18 mouse cellular contexts compared by ENCODE assay signal in genomic region chr1:151892008-151892407, GRCm38 (mm10).
DNase-seq lines count a peak whose midpoint lies in the region; ATAC-seq and TF ChIP-seq lines count a peak whose summit lies in the region.
"Had no signal": no experiment of that assay in that cellular context is flagged by ENCODE, and none has a peak within 500 bp of the region (broad histone marks: within the 10 kb centered on the region; RNA-seq: fewer than 3 reads in every experiment).

No protein-coding gene starts in this region.

- H3K9ac ChIP-seq in intestine, embryonic 14.5 days (ENCODE audit: low read length): no peak overlapping the region
- no peak overlapping the region for H3K9ac ChIP-seq in intestine, embryonic 15.5 days
- H3K9ac ChIP-seq in limb, embryonic 12.5 days (replicated peaks): no peak overlapping the region
- no peak overlapping the region for H3K9ac ChIP-seq in lung, postnatal 0 days (replicated peaks; ENCODE audit: low read depth)
- no peak overlapping the region for H3K9ac ChIP-seq in stomach, postnatal 0 days (ENCODE audit: low read length)
- H3K9ac ChIP-seq: forebrain, embryonic 12.5 days; heart, embryonic 12.5 days; hindbrain, embryonic 15.5 days had no signal

- no peaks in the 10 kb centered on the region for H3K9me3 ChIP-seq in intestine, embryonic 14.5 days (ENCODE audit: control insufficient read depth, low read length)
- H3K9me3 ChIP-seq in intestine, embryonic 15.5 days: no peaks in the 10 kb centered on the region
- H3K9me3 ChIP-seq in limb, embryonic 12.5 days: no peaks in the 10 kb centered on the region
- H3K9me3 ChIP-seq in limb, embryonic 10.5 days (replicated peaks): no peaks in the 10 kb centered on the region
- no peaks in the 10 kb centered on the region for H3K9me3 ChIP-seq in lung, postnatal 0 days (ENCODE audit: low read length)
- H3K9me3 ChIP-seq in stomach, postnatal 0 days (ENCODE audit: control insufficient read depth, low read length): no peaks in the 10 kb centered on the region
- H3K9me3 ChIP-seq: forebrain, embryonic 12.5 days; heart, embryonic 12.5 days; hindbrain, embryonic 15.5 days had no signal

- 0 out of 2 replicates have a peak, but pooled peaks have one; percentile 13 for TF ChIP-seq CTCF in lung, postnatal 0 days (IDR thresholded peaks at IDR 0.05)
- TF ChIP-seq CTCF in stomach, postnatal 0 days (IDR thresholded peaks at IDR 0.05; ENCODE audit: low read depth): 0 out of 2 replicates have a peak, but pooled peaks have one; percentile 23

- 0 out of 2 replicates have a peak, but pooled peaks cover 4% of the 10 kb centered on the region for H3K36me3 ChIP-seq in intestine, embryonic 14.5 days (ENCODE audit: control insufficient read depth, insufficient read depth, low read length)
- H3K36me3 ChIP-seq in intestine, embryonic 15.5 days: no peaks in the 10 kb centered on the region
- no peaks in the 10 kb centered on the region for H3K36me3 ChIP-seq in limb, embryonic 12.5 days
- no peaks in the 10 kb centered on the region for H3K36me3 ChIP-seq in limb, embryonic 10.5 days
- H3K36me3 ChIP-seq in lung, postnatal 0 days (ENCODE audit: insufficient read depth, low read length): no peaks in the 10 kb centered on the region
- no peaks in the 10 kb centered on the region for H3K36me3 ChIP-seq in stomach, postnatal 0 days (ENCODE audit: control insufficient read depth, insufficient read depth, low read length)
- H3K36me3 ChIP-seq: G1E; hindbrain, embryonic 15.5 days had no signal

- 79% methylated on average over 5 of the region's 5 CpGs for WGBS in intestine, embryonic 14.5 days
- WGBS in intestine, embryonic 15.5 days: 72% methylated on average over 5 of the region's 5 CpGs
- whole genome bisulfite sequencing in limb, embryonic 12.5 days: 89% methylated on average over 5 of the region's 5 CpGs
- 91% methylated on average over 5 of the region's 5 CpGs for WGBS in limb, embryonic 10.5 days
- WGBS in lung, postnatal 0 days: 65% methylated on average over 5 of the region's 5 CpGs
- 79% methylated on average over 5 of the region's 5 CpGs for WGBS in stomach, postnatal 0 days

- no peak for ATAC-seq in intestine, embryonic 14.5 days (replicated peaks; ENCODE audit: low FRiP score, low TSS enrichment, low read depth)
- no peak for ATAC-seq in intestine, embryonic 15.5 days
- ATAC-seq in limb, embryonic 12.5 days (ENCODE audit: insufficient number of reproducible peaks, insufficient read depth, low FRiP score, low TSS enrichment, low read depth): no peak
- ATAC-seq in lung, postnatal 0 days: no peak
- no peak for ATAC-seq in stomach, postnatal 0 days (ENCODE audit: low FRiP score, low TSS enrichment)
- ATAC-seq: forebrain, embryonic 16.5 days had no signal

- no peak overlapping the region for H3K4me3 ChIP-seq in intestine, embryonic 14.5 days (ENCODE audit: low read depth, low read length)
- no peak overlapping the region for H3K4me3 ChIP-seq in intestine, embryonic 15.5 days (replicated peaks)
- no peak overlapping the region for H3K4me3 ChIP-seq in limb, embryonic 12.5 days (replicated peaks)
- no peak overlapping the region for H3K4me3 ChIP-seq in limb, embryonic 10.5 days
- H3K4me3 ChIP-seq in lung, postnatal 0 days (ENCODE audit: low read depth, low read length): no peak overlapping the region
- H3K4me3 ChIP-seq in stomach, postnatal 0 days (ENCODE audit: low read depth, low read length): no peak overlapping the region
- H3K4me3 ChIP-seq: forebrain, embryonic 12.5 days; heart, embryonic 12.5 days; hindbrain, embryonic 15.5 days had no signal

- H3K27me3 ChIP-seq in intestine, embryonic 14.5 days (replicated peaks; ENCODE audit: control insufficient read depth, insufficient read depth, low read length): no peaks in the 10 kb centered on the region
- H3K27me3 ChIP-seq in intestine, embryonic 15.5 days (replicated peaks): no peaks in the 10 kb centered on the region
- no peaks in the 10 kb centered on the region for H3K27me3 ChIP-seq in limb, embryonic 12.5 days
- no peaks in the 10 kb centered on the region for H3K27me3 ChIP-seq in limb, embryonic 10.5 days (ENCODE audit: low read depth, poor library complexity, severe bottlenecking)
- H3K27me3 ChIP-seq in lung, postnatal 0 days (replicated peaks; ENCODE audit: insufficient read depth, low read length): no peaks in the 10 kb centered on the region
- H3K27me3 ChIP-seq in stomach, postnatal 0 days (ENCODE audit: control insufficient read depth, insufficient read depth, low read length): no peaks in the 10 kb centered on the region
- H3K27me3 ChIP-seq: heart, embryonic 12.5 days; hindbrain, embryonic 15.5 days had no signal

- peak overlapping the region; percentile 60; the same call in 1 of the 2 replicates for H3K27ac ChIP-seq in intestine, embryonic 14.5 days (ENCODE audit: low read depth)
- no peak overlapping the region for H3K27ac ChIP-seq in intestine, embryonic 15.5 days
- H3K27ac ChIP-seq in limb, embryonic 12.5 days: 0 out of 2 replicates have a peak overlapping the region, but pooled peaks have one; percentile 94
- H3K27ac ChIP-seq in limb, embryonic 10.5 days: no peak overlapping the region
- H3K27ac ChIP-seq in lung, postnatal 0 days (ENCODE audit: low read length): 0 out of 2 replicates have a peak overlapping the region, but pooled peaks have one; percentile 38
- no peak overlapping the region; the same call in 1 of the 2 replicates for H3K27ac ChIP-seq in stomach, postnatal 0 days (replicated peaks)
- H3K27ac ChIP-seq: forebrain, embryonic 12.5 days; hindbrain, embryonic 15.5 days had no signal

- H3K4me1 ChIP-seq in intestine, embryonic 14.5 days (replicated peaks; ENCODE audit: control insufficient read depth, insufficient read depth, low read length): peaks cover 28% of the 10 kb centered on the region
- peaks cover 22% of the 10 kb centered on the region; the same call in 1 of the 2 replicates for H3K4me1 ChIP-seq in intestine, embryonic 15.5 days (replicated peaks)
- H3K4me1 ChIP-seq in limb, embryonic 12.5 days (replicated peaks): peaks cover 28% of the 10 kb centered on the region
- peaks cover 3% of the 10 kb centered on the region; the same call in 1 of the 2 replicates for H3K4me1 ChIP-seq in limb, embryonic 10.5 days
- peaks cover 10% of the 10 kb centered on the region; the same call in 1 of the 2 replicates for H3K4me1 ChIP-seq in lung, postnatal 0 days (ENCODE audit: insufficient read depth, low read depth, low read length)
- H3K4me1 ChIP-seq in stomach, postnatal 0 days (replicated peaks; ENCODE audit: control insufficient read depth, insufficient read depth): peaks cover 3% of the 10 kb centered on the region; the same call in 1 of the 2 replicates

- DNase-seq in intestine, embryonic 14.5 days (ENCODE audit: low spot score): no peak
- no peak for DNase-seq in limb, embryonic 10.5 days (ENCODE audit: low spot score)
- DNase-seq in lung, postnatal 0 days (ENCODE audit: low spot score): peak; percentile 33
- no peak for DNase-seq in lung, adult 18-20 months
- no peak for DNase-seq in stomach, postnatal 0 days (ENCODE audit: low spot score)
- no peak for DNase-seq in thymus, postnatal 0 days (ENCODE audit: low spot score)
- DNase-seq: adrenal gland, adult 8-10 months; adrenal gland, postnatal 36 days; cerebellum, adult 2 months; cerebellum, postnatal 10 days; gastrocnemius, postnatal 14 days had no signal

- H3K4me2 ChIP-seq in intestine, embryonic 14.5 days (ENCODE audit: low read length): no peak overlapping the region
- H3K4me2 ChIP-seq in intestine, embryonic 15.5 days (replicated peaks): no peak overlapping the region
- H3K4me2 ChIP-seq in limb, embryonic 12.5 days: no peak overlapping the region
- no peak overlapping the region for H3K4me2 ChIP-seq in lung, postnatal 0 days (replicated peaks; ENCODE audit: low read depth, low read length)
- no peak overlapping the region for H3K4me2 ChIP-seq in stomach, postnatal 0 days (replicated peaks; ENCODE audit: low read depth)
- H3K4me2 ChIP-seq: forebrain, embryonic 12.5 days; heart, embryonic 12.5 days; hindbrain, embryonic 15.5 days had no signal

- TF ChIP-seq EP300 in lung, postnatal 0 days (IDR thresholded peaks at IDR 0.05): no peak
- no peak for TF ChIP-seq EP300 in stomach, postnatal 0 days (optimal IDR thresholded peaks at IDR 0.05)

Comparison
In these comparisons a context has a peak if more than half of its experiments do, and no peak if none do; other contexts are left out.
1. H3K27ac ChIP-seq: peak in intestine, embryonic 14.5 days (single experiment), limb, embryonic 12.5 days (single experiment) and lung, postnatal 0 days (single experiment); none in intestine, embryonic 15.5 days (single experiment), limb, embryonic 10.5 days (single experiment) and stomach, postnatal 0 days (single experiment).